Mouse (Mus musculus): ENCODE results near the gene Mrpl28.
"Not testable (repeated sequence)": the region's sequence is repeated elsewhere in the genome, so short reads cannot be mapped to it uniquely, and the experiment has no call there.

Gene Mrpl28

DNA sequence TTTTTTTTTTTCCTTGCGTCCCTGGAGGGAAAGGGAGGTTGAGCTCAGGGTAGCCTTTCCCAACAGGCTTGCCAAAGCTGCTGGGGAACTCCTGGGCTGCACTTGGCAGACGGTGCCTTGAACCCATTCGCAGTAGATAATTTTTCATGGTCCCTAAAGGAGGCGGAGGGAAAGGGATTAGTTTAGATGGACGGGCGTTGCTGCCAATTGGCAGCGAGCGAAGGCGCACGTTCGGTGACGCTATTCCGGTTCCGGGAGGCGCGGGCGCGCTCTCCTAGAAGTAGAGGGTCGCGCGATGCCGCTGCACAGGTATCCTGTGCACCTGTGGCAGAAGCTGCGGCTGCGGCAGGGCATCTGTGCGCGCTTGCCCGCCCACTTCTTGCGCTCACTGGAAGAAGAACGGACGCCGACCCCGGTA lies at the start of gene Mrpl28:
Gene Mrpl28, plus strand, starts transcription at position 234 of the 418 bp plus-strand sequence.
- DNase-seq (ENCODE audit: low spot score in 2 of 2), result peak; percentile 78 to 93

DNA sequence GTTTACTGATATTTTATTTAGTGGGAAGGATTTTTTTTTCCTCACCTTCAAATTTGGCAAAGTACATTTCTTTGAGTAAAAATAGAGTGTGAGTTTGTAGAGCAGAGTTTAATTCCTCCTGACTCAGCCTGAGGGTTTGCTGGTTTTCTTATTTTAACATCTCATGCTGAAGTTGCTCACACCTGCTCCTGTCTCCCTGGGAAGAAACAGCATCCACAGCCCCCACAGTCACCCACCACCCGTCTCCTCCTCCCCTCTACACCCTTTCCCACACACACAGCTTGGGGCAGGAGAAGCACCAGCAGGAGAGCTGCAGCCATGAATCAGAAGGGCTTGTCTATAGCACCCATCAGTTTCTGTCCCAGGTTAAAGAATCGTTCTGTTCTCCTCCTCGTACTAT lies 48.1 kb upstream of the Mrpl28 start:
- DNase-seq (ENCODE audit: low spot score in 2 of 2), result no peak

DNA sequence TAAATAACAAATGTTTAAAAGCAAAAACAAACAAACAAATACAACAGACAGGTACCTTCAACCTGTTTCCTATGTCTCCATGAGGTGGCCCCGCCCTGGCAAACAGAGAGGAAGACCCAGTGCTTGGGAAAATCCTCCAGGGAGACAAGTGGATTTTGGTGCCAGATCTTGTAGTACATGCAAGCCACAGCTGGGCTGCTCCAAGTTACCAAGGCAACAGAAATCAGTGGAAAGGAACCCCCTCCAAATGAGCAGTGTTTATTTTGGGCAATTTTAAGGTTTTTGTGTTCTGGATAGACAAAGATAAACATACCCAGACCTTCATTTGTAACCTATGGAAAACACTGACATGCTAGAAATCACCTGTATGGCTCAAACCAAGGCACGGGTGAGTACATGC lies 44.4 kb upstream of the Mrpl28 start:
- no peak for DNase-seq (ENCODE audit: low spot score in 2 of 2)

- no peak for DNase-seq (ENCODE audit: low spot score in 2 of 2)
Measured at GRCm38 (mm10) chr17:26080867-26081266, 42.4 kb upstream of the Mrpl28 start.

- DNase-seq (ENCODE audit: low spot score in 2 of 2), result no peak
Measured at GRCm38 (mm10) chr17:26087059-26087564, 36.2 kb upstream of the Mrpl28 start.

GRCm38 (mm10) chr17:26089905-26090632 lies 33.2 kb upstream of the Mrpl28 start, which contains the start of gene Decr2:
TSS of gene Decr2 (minus strand) at chr17:26090337.
- peak; percentile 71 to 87 for DNase-seq (ENCODE audit: low spot score in 2 of 2)

- DNase-seq (ENCODE audit: low spot score in 2 of 2), result no peak
Measured at GRCm38 (mm10) chr17:26094531-26095110, 28.7 kb upstream of the Mrpl28 start.

- DNase-seq (ENCODE audit: low spot score in 2 of 2), result peak; percentile 61 to 76
Measured at GRCm38 (mm10) chr17:26095121-26095740, 28.1 kb upstream of the Mrpl28 start, which contains the start of gene Nme4. TSS of gene Nme4 (minus strand) at chr17:26095602.

DNA sequence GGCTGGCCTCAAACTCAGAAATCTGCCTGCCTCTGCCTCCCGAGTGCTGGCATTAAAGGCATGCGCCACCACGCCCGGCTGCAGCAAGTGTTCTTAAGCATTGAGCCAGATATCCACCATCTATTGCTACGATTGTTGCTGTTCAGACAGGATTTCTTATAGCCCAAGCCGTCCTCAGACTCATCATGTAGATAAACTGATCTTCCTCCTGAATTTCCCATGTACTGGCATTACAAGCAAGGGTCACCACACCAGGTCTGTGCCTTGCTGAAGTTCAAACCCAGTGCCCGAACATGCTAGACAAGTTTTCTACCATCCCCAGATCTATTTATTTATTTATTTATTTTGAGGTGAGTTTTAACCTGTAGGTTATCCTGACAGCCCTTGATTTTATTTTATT lies 24.8 kb upstream of the Mrpl28 start:
- no peak for DNase-seq (ENCODE audit: low spot score in 2 of 2)

DNA sequence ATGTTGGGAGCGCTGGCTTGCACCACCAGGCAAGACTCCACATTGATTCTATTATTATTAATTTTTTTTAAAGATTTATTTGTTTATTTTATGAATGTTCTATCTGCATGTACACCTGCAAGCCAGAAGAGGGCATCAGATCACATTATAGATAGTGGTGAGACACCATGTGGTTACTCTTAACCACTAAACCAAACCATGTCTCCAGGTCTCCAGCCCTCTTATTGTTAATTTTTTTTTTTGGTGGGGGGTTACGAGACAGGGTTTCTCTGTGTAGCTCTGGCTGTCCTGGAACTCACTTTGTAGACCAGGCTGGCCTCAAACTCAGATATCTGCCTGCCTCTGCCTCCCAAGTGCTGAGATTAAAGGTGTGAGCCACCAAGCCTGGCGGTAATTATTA lies 24.0 kb upstream of the Mrpl28 start:
- DNase-seq (ENCODE audit: low spot score in 2 of 2), result not testable (repeated sequence)

DNA sequence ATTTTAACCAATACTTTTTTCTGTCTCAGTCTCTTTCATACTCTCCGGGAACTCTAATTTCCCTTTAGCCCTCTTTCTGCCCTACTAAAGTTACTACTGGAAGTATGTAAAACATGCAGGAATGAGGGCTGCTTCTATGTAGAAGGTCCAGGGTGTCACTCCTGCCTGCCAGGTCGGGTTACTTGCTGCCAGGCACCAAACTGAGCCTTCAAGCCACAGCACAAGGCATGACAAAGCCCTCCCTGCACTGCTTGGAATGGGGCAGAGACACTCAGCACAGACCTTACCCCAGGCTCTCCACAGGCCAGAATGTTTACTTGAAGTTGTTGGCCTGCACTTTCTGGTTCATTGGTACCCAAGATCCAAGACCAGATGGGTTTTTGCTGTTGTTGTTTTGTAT lies 23.1 kb upstream of the Mrpl28 start:
- DNase-seq (ENCODE audit: low spot score in 2 of 2), result no peak

GRCm38 (mm10) chr17:26101478-26101877 lies 21.8 kb upstream of the Mrpl28 start:
- DNase-seq (ENCODE audit: low spot score in 2 of 2), result no peak

GRCm38 (mm10) chr17:26105619-26106018 lies 17.7 kb upstream of the Mrpl28 start:
- DNase-seq (ENCODE audit: low spot score in 2 of 2), result no peak

GRCm38 (mm10) chr17:26110156-26110555 lies 13.1 kb upstream of the Mrpl28 start:
- DNase-seq (ENCODE audit: low spot score in 2 of 2), result no peak

DNA sequence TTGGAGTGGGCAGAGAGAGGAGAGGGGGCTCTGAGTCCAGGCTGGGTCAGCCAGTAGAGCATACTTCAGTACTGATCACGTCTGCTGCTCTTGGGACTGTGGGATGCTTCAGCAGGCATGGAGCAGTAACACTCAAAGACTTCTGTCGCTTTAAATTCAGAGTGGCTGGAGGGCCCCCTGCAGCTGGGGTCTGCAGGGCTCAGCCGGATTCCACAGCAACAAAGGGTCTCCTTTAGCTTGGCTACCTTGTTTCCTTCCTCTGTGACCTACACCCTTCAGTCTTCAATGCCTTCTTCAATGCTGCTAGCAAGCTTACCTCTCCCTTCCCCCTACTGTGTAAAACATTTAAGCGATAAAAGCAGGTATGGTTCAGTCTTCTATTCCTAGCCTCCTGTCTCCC lies 12.3 kb upstream of the Mrpl28 start:
- DNase-seq (ENCODE audit: low spot score in 2 of 2), result no peak

DNA sequence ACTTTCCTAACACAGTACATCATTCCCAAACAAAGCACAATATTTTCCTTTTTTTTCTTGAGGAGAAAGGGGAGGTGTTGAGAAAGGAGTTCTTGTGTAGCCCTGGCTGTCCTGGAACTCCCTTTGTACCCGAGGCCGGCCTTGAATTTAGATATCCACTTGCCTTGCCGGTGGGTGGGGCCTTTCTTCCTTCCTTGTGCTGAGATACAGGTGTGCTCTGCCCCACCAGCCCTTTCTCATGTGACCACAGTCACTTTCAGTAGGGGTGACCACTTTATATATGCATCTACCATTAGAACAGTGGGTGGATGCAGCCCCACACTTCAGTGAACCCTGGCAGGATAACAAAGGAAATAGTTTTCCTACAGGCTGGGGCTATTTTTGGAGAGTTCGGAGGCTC lies 11.6 kb upstream of the Mrpl28 start:
- DNase-seq (ENCODE audit: low spot score in 2 of 2), result no peak

DNA sequence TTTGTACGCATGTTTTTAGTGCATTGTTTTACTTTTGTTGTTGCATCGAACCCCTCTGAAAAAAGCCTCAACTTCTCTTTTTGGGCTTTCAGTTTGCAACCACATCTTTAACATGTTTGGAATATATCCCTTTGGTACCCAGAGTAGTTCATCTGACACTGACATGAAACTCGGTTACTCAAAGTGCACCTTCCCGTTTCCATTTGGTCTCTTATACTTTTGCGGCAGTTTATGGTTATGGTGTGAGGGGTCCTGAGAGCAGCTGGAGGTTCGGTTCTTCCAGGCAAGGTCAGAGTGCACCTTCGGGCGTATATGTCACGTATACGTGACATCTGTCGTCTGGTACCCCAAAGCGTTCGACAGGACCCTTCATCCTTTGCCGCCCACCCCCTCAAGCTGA lies 10.5 kb upstream of the Mrpl28 start:
- DNase-seq (ENCODE audit: low spot score in 2 of 2), result no peak

- DNase-seq (ENCODE audit: low spot score in 2 of 2), result peak; percentile 81 to 84
Measured at GRCm38 (mm10) chr17:26113181-26113948, 9.9 kb upstream of the Mrpl28 start, which contains the start of gene Tmem8. TSS of gene Tmem8 (plus strand) at chr17:26113299.

- DNase-seq (ENCODE audit: low spot score in 2 of 2), result no peak
Measured at GRCm38 (mm10) chr17:26114061-26114460, 9.2 kb upstream of the Mrpl28 start.

GRCm38 (mm10) chr17:26114461-26114860 lies 8.8 kb upstream of the Mrpl28 start:
- not testable (repeated sequence) for DNase-seq (ENCODE audit: low spot score in 2 of 2)

GRCm38 (mm10) chr17:26115205-26115898 lies 7.9 kb upstream of the Mrpl28 start:
- peak in 1 of 2 experiments; percentile 58 for DNase-seq (ENCODE audit: low spot score in 2 of 2)
